24 mouse cellular contexts compared by ENCODE assay signal in genomic region chr11:86324251-86324650, GRCm38 (mm10). TPM values are rescaled to one million over a fixed set of nuclear protein-coding genes. Genes with fewer than 3 reads are reported as not detected.
DNase-seq lines count a peak whose midpoint lies in the region; ATAC-seq lines count a peak whose summit lies in the region.
"Had no signal": no experiment of that assay in that cellular context is flagged by ENCODE, and none has a peak within 500 bp of the region (broad histone marks: within the 10 kb centered on the region; RNA-seq: fewer than 3 reads in every experiment).

No protein-coding gene starts in this region.

- peaks cover 19% of the 10 kb centered on the region for H3K36me3 ChIP-seq in heart, embryonic 16.5 days (ENCODE audit: control insufficient read depth, insufficient read depth)
- peaks cover 3% of the 10 kb centered on the region; the same call in 1 of the 2 replicates for H3K36me3 ChIP-seq in midbrain, embryonic 11.5 days (ENCODE audit: control insufficient read depth, insufficient read depth, low read length)

- H3K4me3 ChIP-seq in heart, embryonic 16.5 days (ENCODE audit: low read length): no peak overlapping the region
- no peak overlapping the region for H3K4me3 ChIP-seq in midbrain, embryonic 11.5 days (ENCODE audit: low read depth, low read length)
- H3K4me3 ChIP-seq: embryonic facial prominence, embryonic 10.5 days; heart, adult 2 months; limb, embryonic 13.5 days; liver, embryonic 12.5 days; midbrain, embryonic 13.5 days had no signal

- H3K9me3 ChIP-seq in heart, embryonic 16.5 days (replicated peaks; ENCODE audit: control insufficient read depth, low read length): no peaks in the 10 kb centered on the region
- no peaks in the 10 kb centered on the region for H3K9me3 ChIP-seq in midbrain, embryonic 11.5 days (ENCODE audit: control insufficient read depth, low read length)
- H3K9me3 ChIP-seq: embryonic facial prominence, embryonic 10.5 days; limb, embryonic 13.5 days; liver, embryonic 12.5 days; midbrain, embryonic 13.5 days had no signal

- no peak overlapping the region for H3K27ac ChIP-seq in heart, embryonic 16.5 days (ENCODE audit: low read length)
- no peak overlapping the region for H3K27ac ChIP-seq in midbrain, embryonic 11.5 days (ENCODE audit: low read depth, low read length)
- H3K27ac ChIP-seq: embryonic facial prominence, embryonic 10.5 days; heart, adult 2 months; hindbrain, embryonic 14.5 days; kidney, postnatal 0 days; limb, embryonic 13.5 days; liver, embryonic 12.5 days; midbrain, embryonic 13.5 days; stomach, postnatal 0 days had no signal

- peaks cover 3% of the 10 kb centered on the region; the same call in 1 of the 2 replicates for H3K4me1 ChIP-seq in heart, embryonic 16.5 days (ENCODE audit: control insufficient read depth, insufficient read depth, low read length)
- no peaks in the 10 kb centered on the region for H3K4me1 ChIP-seq in midbrain, embryonic 11.5 days (ENCODE audit: control insufficient read depth, insufficient read depth, low read length)
- H3K4me1 ChIP-seq: embryonic facial prominence, embryonic 10.5 days; limb, embryonic 13.5 days; liver, embryonic 12.5 days; midbrain, embryonic 13.5 days had no signal

- no peaks in the 10 kb centered on the region for H3K27me3 ChIP-seq in heart, embryonic 16.5 days (ENCODE audit: control insufficient read depth, insufficient read depth, low read length)
- H3K27me3 ChIP-seq in midbrain, embryonic 11.5 days (ENCODE audit: control insufficient read depth, insufficient read depth, low read length): no peaks in the 10 kb centered on the region
- H3K27me3 ChIP-seq: limb, embryonic 13.5 days; liver, embryonic 12.5 days; midbrain, embryonic 13.5 days had no signal

- 61% methylated on average over 5 of the region's 5 CpGs for WGBS in heart, embryonic 16.5 days
- WGBS in midbrain, embryonic 11.5 days: 95% methylated on average over 5 of the region's 5 CpGs

- no peak overlapping the region for H3K9ac ChIP-seq in heart, embryonic 16.5 days (ENCODE audit: low read length)
- no peak overlapping the region for H3K9ac ChIP-seq in midbrain, embryonic 11.5 days (ENCODE audit: low read length)
- H3K9ac ChIP-seq: forebrain, postnatal 0 days; hindbrain, embryonic 14.5 days; limb, embryonic 13.5 days; liver, embryonic 12.5 days; lung, embryonic 14.5 days; midbrain, embryonic 13.5 days had no signal

- 0 out of 2 replicates have a peak, but pooled peaks have one; percentile 45 for ATAC-seq in heart, embryonic 16.5 days (replicated peaks; ENCODE audit: extremely low read depth, insufficient read depth, low FRiP score)
- ATAC-seq in midbrain, embryonic 11.5 days (ENCODE audit: low FRiP score): no peak
- ATAC-seq: forebrain, postnatal 0 days; inflammation-experienced regulatory T-cells, adult 6 months; liver, embryonic 12.5 days; midbrain, embryonic 13.5 days had no signal

- H3K4me2 ChIP-seq in heart, embryonic 16.5 days (ENCODE audit: low read depth, low read length): no peak overlapping the region
- no peak overlapping the region for H3K4me2 ChIP-seq in midbrain, embryonic 11.5 days
- H3K4me2 ChIP-seq: hindbrain, embryonic 14.5 days; limb, embryonic 13.5 days; liver, embryonic 12.5 days; lung, embryonic 14.5 days; midbrain, embryonic 13.5 days had no signal

- DNase-seq in heart, adult 8-10 months (ENCODE audit: low spot score): no peak
- peak; percentile 18 to 32 for DNase-seq in lung, adult 18-20 months
- no peak for DNase-seq in lung, postnatal 4 days
- peak; percentile 21 for DNase-seq in 416B (ENCODE audit: low read depth)
- DNase-seq in fibroblast of lung, adult 2 months (ENCODE audit: low read depth): peak; percentile 31
- DNase-seq in urinary bladder, adult 2 months (ENCODE audit: low spot score): no peak
- no peak for DNase-seq in midbrain, embryonic 11.5 days (ENCODE audit: low spot score, missing footprints)
- DNase-seq: cerebellum, adult 9-10 months; forebrain, postnatal 0 days; gastrocnemius, postnatal 36 days; heart, adult 2 months; heart, postnatal 36 days; layer of hippocampus, postnatal 36 days; lung, embryonic 14.5 days; thymus, adult 2 months had no signal

RNA-seq across cellular contexts. Expression of gene Med13, which starts 33.2 kb away (rescaled TPM):
- 5.4 and 6.2 TPM in 2 replicates for polyA plus RNA-seq in heart, embryonic 16.5 days (2015; fragmentation: Nextera tagmentation; extraction: Ambion mirVana)
- total RNA-seq in heart, adult 8-10 months (2022): 10 to 100 TPM; 28.7 to 42.4 (median 33.7) TPM
- 12.9 and 15.4 TPM in 2 replicates for polyA plus RNA-seq in urinary bladder, adult 2 months (2012; rRNA removed)
- 13.2 and 14.7 TPM in 2 replicates for polyA plus RNA-seq in midbrain, embryonic 11.5 days (2014; fragmentation: Nextera tagmentation; extraction: Ambion mirVana)

Comparison
In these comparisons a context has a peak if more than half of its experiments do, and no peak if none do; other contexts are left out.
1. DNase-seq: peak in lung, adult 18-20 months (2 of 2), 416B (single experiment) and fibroblast of lung, adult 2 months (single experiment); none in heart, adult 8-10 months (single experiment), lung, postnatal 4 days (0 of 2), urinary bladder, adult 2 months (single experiment) and midbrain, embryonic 11.5 days (single experiment).